ENCODE assay signal across 8 mouse cellular contexts in genomic region chr11:44761128-44761996, GRCm38 (mm10).
A peak's percentile ranks its signal among the peaks of the same experiment; 100 is the strongest.
DNase-seq lines count a peak whose midpoint lies in the region; ATAC-seq and TF ChIP-seq lines count a peak whose summit lies in the region.

No protein-coding gene starts in this region.

- no peak for DNase-seq in kidney, adult 18-20 months
- DNase-seq in brain, embryonic 14.5 days (ENCODE audit: low read depth), result peak; percentile 72
- no peak for DNase-seq in layer of hippocampus, adult 8-10 months (ENCODE audit: low spot score in 2 of 2)
- DNase-seq in right cerebral cortex, adult 18-20 months, result no peak
- DNase-seq in testis, postnatal 10 days (ENCODE audit: low spot score), result no peak

- H3K4me2 ChIP-seq in kidney, embryonic 16.5 days (replicated peaks; ENCODE audit: low read depth, low read length), result peak overlapping the region; percentile 54
- peak overlapping the region; percentile 46 for H3K4me2 ChIP-seq in hindbrain, embryonic 16.5 days (ENCODE audit: low read length)
- peak overlapping the region; percentile 35 for H3K4me2 ChIP-seq in midbrain, embryonic 16.5 days (ENCODE audit: low read length)

- TF ChIP-seq POLR2A in brain, embryonic 14.5 days (IDR thresholded peaks at IDR 0.05; ENCODE audit: borderline replicate concordance, extremely low read depth, insufficient read depth, insufficient read length, poor library complexity, severe bottlenecking), result no peak

- H3K9me3 ChIP-seq in kidney, embryonic 16.5 days (ENCODE audit: low read length), result no peaks in the 10 kb centered on the region
- H3K9me3 ChIP-seq in hindbrain, embryonic 16.5 days (ENCODE audit: control insufficient read depth, low read length), result no peaks in the 10 kb centered on the region
- H3K9me3 ChIP-seq in midbrain, embryonic 16.5 days (replicated peaks; ENCODE audit: control insufficient read depth, low read length, poor library complexity, severe bottlenecking), result no peaks in the 10 kb centered on the region

- H3K4me1 ChIP-seq in kidney, embryonic 16.5 days (ENCODE audit: insufficient read depth, low read length), result peaks cover 8% of the 10 kb centered on the region; the same call in 1 of the 2 replicates
- peaks cover 10% of the 10 kb centered on the region for H3K4me1 ChIP-seq in hindbrain, embryonic 16.5 days (ENCODE audit: control insufficient read depth, insufficient read depth, low read depth, low read length)
- peaks cover 13% of the 10 kb centered on the region for H3K4me1 ChIP-seq in midbrain, embryonic 16.5 days (ENCODE audit: control insufficient read depth, insufficient read depth, low read length)

- H3K27me3 ChIP-seq in kidney, embryonic 16.5 days (ENCODE audit: insufficient read depth, low read length), result no peaks in the 10 kb centered on the region
- no peaks in the 10 kb centered on the region for H3K27me3 ChIP-seq in hindbrain, embryonic 16.5 days (replicated peaks; ENCODE audit: control insufficient read depth, insufficient read depth, low read length)
- no peaks in the 10 kb centered on the region for H3K27me3 ChIP-seq in midbrain, embryonic 16.5 days (ENCODE audit: control insufficient read depth, insufficient read depth, low read depth, low read length)

- no peak for ATAC-seq in kidney, embryonic 16.5 days (ENCODE audit: low FRiP score, low TSS enrichment)
- peak; percentile 18; the same call in 1 of the 2 replicates for ATAC-seq in hindbrain, embryonic 16.5 days
- peak; percentile 40; the same call in 1 of the 2 replicates for ATAC-seq in midbrain, embryonic 16.5 days

- TF ChIP-seq CTCF in brain, embryonic 14.5 days (IDR thresholded peaks at IDR 0.05; ENCODE audit: borderline replicate concordance, extremely low read depth, insufficient read depth, insufficient read length), result no peak

- no peak overlapping the region; the same call in 1 of the 2 replicates for H3K9ac ChIP-seq in kidney, embryonic 16.5 days (replicated peaks; ENCODE audit: low read length)
- peak overlapping the region; percentile 29 for H3K9ac ChIP-seq in hindbrain, embryonic 16.5 days (ENCODE audit: low read depth, low read length)
- peak overlapping the region; percentile 18 for H3K9ac ChIP-seq in midbrain, embryonic 16.5 days (ENCODE audit: low read depth, low read length)

- peak overlapping the region; percentile 28 for H3K4me3 ChIP-seq in kidney, embryonic 16.5 days (ENCODE audit: low read length)
- peak overlapping the region; percentile 14; the same call in 1 of the 2 replicates for H3K4me3 ChIP-seq in hindbrain, embryonic 16.5 days (ENCODE audit: low read length)
- no peak overlapping the region for H3K4me3 ChIP-seq in midbrain, embryonic 16.5 days (ENCODE audit: low read depth, low read length)

- 21% methylated on average over 20 of the region's 20 CpGs for whole genome bisulfite sequencing in kidney, embryonic 16.5 days
- 8% methylated on average over 20 of the region's 20 CpGs for WGBS in hindbrain, embryonic 16.5 days
- WGBS in midbrain, embryonic 16.5 days, result 7% methylated on average over 20 of the region's 20 CpGs

- no peaks in the 10 kb centered on the region for H3K36me3 ChIP-seq in kidney, embryonic 16.5 days (ENCODE audit: insufficient read depth, low read length)
- no peaks in the 10 kb centered on the region for H3K36me3 ChIP-seq in hindbrain, embryonic 16.5 days (ENCODE audit: control insufficient read depth, insufficient read depth, low read length)
- H3K36me3 ChIP-seq in midbrain, embryonic 16.5 days (ENCODE audit: control insufficient read depth, insufficient read depth, low read length), result no peaks in the 10 kb centered on the region

- H3K27ac ChIP-seq in kidney, embryonic 16.5 days (ENCODE audit: low read length), result no peak overlapping the region
- no peak overlapping the region for H3K27ac ChIP-seq in hindbrain, embryonic 16.5 days (ENCODE audit: low read depth, low read length)
- no peak overlapping the region; the same call in 1 of the 2 replicates for H3K27ac ChIP-seq in midbrain, embryonic 16.5 days (ENCODE audit: low read length)
